Mouse (Mus musculus) liver, embryonic 12.5 days (tissue): Measurements from ENCODE around the gene Pcbp1. TPM values are rescaled to one million over a fixed set of nuclear protein-coding genes. Genes with fewer than 3 reads are reported as not detected.

Experiments used
- ATAC-seq: fragments of 200-750 bp; cut with Nextera tagmentation; 2 replicates; pipeline ENCODE4 v1.8.0; 2017; ENCODE audit warnings: moderate number of reproducible peaks, mild to moderate bottlenecking, moderate library complexity
- H3K27ac ChIP-seq: fragments of 300-500 bp; sonication (generic); 2 replicates; pipeline ENCODE4 v1.5.1; 2016; ENCODE audit warnings: mild to moderate bottlenecking
- H3K27me3 ChIP-seq: fragments of 300-500 bp; sonication (generic); replicated peaks from 2 replicates; pipeline ENCODE4 v1.6.1; 2016; ENCODE audit warnings: mild to moderate bottlenecking, moderate library complexity
- H3K36me3 ChIP-seq: fragments of 300-500 bp; sonication (generic); 2 replicates; pipeline ENCODE4 v1.6.1; 2016; ENCODE audit warnings: mild to moderate bottlenecking, moderate library complexity
- H3K4me1 ChIP-seq: fragments of 300-500 bp; sonication (generic); 2 replicates; pipeline ENCODE4 v1.6.1; 2016
- H3K4me2 ChIP-seq: fragments of 300-500 bp; sonication (generic); 2 replicates; pipeline ENCODE4 v1.6.1; 2016; ENCODE audit warnings: mild to moderate bottlenecking, moderate library complexity
- H3K4me3 ChIP-seq: fragments of 300-500 bp; sonication (generic); 2 replicates; pipeline ENCODE4 v1.5.1; 2016; ENCODE audit warnings: mild to moderate bottlenecking, moderate library complexity
- H3K9ac ChIP-seq: fragments of 300-500 bp; sonication (generic); 2 replicates; pipeline ENCODE4 v1.6.1; 2016; ENCODE audit warnings: mild to moderate bottlenecking, moderate library complexity
- H3K9me3 ChIP-seq: fragments of 300-500 bp; sonication (generic); replicated peaks from 2 replicates; pipeline ENCODE4 v1.6.1; 2016; ENCODE audit warnings: mild to moderate bottlenecking, moderate library complexity
- WGBS: fragments of 180-500 bp; shearing (Covaris S2); methylation state at CpG from one replicate; pipeline ENCODE4 v1.1.7; 2016; ENCODE audit not compliant: insufficient replicate concordance; 5-methylcytosine and 5-hydroxymethylcytosine counted together
- polyA plus RNA-seq: library from polyadenylated mRNA; unstranded; fragments of >200 nt; fragmentation: Nextera tagmentation; extraction: Ambion mirVana; gene quantifications from 2 replicates; pipeline ENCODE4 v1.2.1, GENCODE M21; 2016

Gene Pcbp1
- polyA plus RNA-seq, 1 experiment from 2014 or later, result 465 TPM

DNA sequence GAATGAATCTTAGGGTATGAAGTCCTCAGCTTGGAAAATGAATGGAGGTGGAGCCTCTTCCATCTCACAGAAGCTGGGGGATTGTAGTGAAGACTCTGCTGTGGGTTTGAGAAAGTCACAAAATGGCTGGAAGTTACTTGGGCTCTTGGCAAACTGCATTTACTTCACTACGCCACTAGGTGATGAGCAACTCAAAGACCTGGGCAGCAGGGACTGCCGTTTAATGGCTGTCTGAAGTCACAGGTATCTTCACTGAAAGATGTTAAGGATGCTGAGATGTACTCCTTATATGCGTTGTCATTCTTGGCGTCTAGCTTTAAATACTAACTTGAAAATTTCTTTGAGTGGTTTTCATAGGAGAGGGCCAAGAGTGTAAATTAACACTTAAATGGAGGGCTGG is 19.1 kb upstream of the Pcbp1 start:
- H3K27me3 ChIP-seq, result no peaks in the 10 kb centered on the region
- no peak overlapping the region for H3K27ac ChIP-seq
- no peaks in the 10 kb centered on the region for H3K9me3 ChIP-seq
- no peak for ATAC-seq
- H3K4me1 ChIP-seq, result peaks cover 34% of the 10 kb centered on the region
- no peak overlapping the region for H3K4me3 ChIP-seq
- H3K4me2 ChIP-seq, result no peak overlapping the region
- no peak overlapping the region for H3K9ac ChIP-seq
- peaks cover 64% of the 10 kb centered on the region for H3K36me3 ChIP-seq
- 58% methylated on average over 4 of the region's 4 CpGs for WGBS

DNA sequence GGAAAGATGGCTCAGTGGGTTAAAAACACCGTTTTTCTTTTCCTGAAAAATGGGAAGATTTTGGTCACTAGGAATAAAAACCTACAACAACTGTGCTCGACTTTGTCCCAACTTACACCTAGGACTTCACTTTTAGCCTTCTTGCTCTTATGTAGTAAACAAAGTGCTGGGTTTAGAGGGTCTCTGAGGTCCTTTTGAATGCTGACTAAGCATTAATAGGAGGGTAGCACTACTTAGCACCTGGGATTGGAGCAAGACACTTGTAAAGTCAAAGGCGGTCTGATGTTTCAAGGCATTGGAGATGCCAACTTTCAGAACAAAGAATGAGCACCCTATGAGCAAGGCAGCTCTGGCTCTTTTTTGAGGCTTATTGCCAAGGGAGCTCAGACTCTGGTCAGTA is 17.7 kb upstream of the Pcbp1 start:
- no peak for ATAC-seq
- Histone ChIP-seq H3K9me3 (no peaks in the 10 kb centered on the region), H3K36me3 (peaks cover 58% of the 10 kb centered on the region), H3K4me3 (no peak overlapping the region), H3K4me1 (peaks cover 30% of the 10 kb centered on the region), H3K27me3 (no peaks in the 10 kb centered on the region), H3K27ac (peak overlapping the region; percentile 36; the same call in 1 of the 2 replicates), H3K9ac (no peak overlapping the region), H3K4me2 (no peak overlapping the region)
- 85% methylated on average over 3 of the region's 3 CpGs for WGBS

GRCm38 (mm10) chr6:86543060-86543459 is 16.9 kb upstream of the Pcbp1 start:
- H3K27me3 ChIP-seq, result no peaks in the 10 kb centered on the region
- H3K36me3 ChIP-seq, result peaks cover 60% of the 10 kb centered on the region
- ATAC-seq, result no peak
- no peak overlapping the region for H3K27ac ChIP-seq
- H3K9me3 ChIP-seq, result no peaks in the 10 kb centered on the region
- H3K4me1 ChIP-seq, result peaks cover 22% of the 10 kb centered on the region
- WGBS, result 92% methylated on average over 13 of the region's 13 CpGs
- no peak overlapping the region for H3K9ac ChIP-seq
- H3K4me3 ChIP-seq, result no peak overlapping the region
- H3K4me2 ChIP-seq, result no peak overlapping the region

GRCm38 (mm10) chr6:86541650-86542049 is 15.5 kb upstream of the Pcbp1 start:
- no peaks in the 10 kb centered on the region for H3K9me3 ChIP-seq
- peaks cover 65% of the 10 kb centered on the region for H3K36me3 ChIP-seq
- no peak overlapping the region for H3K27ac ChIP-seq
- peaks cover 8% of the 10 kb centered on the region for H3K4me1 ChIP-seq
- H3K9ac ChIP-seq, result no peak overlapping the region
- H3K27me3 ChIP-seq, result no peaks in the 10 kb centered on the region
- H3K4me3 ChIP-seq, result no peak overlapping the region
- 72% methylated on average over 2 of the region's 2 CpGs for WGBS
- ATAC-seq, result no peak
- no peak overlapping the region for H3K4me2 ChIP-seq

GRCm38 (mm10) chr6:86528451-86528785 is 2.3 kb upstream of the Pcbp1 start:
- Histone ChIP-seq H3K36me3 (peaks cover 50% of the 10 kb centered on the region), H3K9me3 (no peaks in the 10 kb centered on the region), H3K9ac (no peak overlapping the region), H3K4me1 (peaks cover 18% of the 10 kb centered on the region), H3K4me2 (peak overlapping the region; percentile 42), H3K4me3 (no peak overlapping the region), H3K27me3 (no peaks in the 10 kb centered on the region), H3K27ac (no peak overlapping the region)
- no peak for ATAC-seq
- WGBS, result 68% methylated on average over 1 of the region's 1 CpGs

- Histone ChIP-seq H3K4me3 (peak overlapping the region; percentile 90), H3K36me3 (peaks cover 50% of the 10 kb centered on the region), H3K27me3 (no peaks in the 10 kb centered on the region), H3K9me3 (no peaks in the 10 kb centered on the region), H3K4me2 (peak overlapping the region; percentile 95), H3K27ac (peak overlapping the region; percentile 99), H3K9ac (peak overlapping the region; percentile 96), H3K4me1 (peaks cover 23% of the 10 kb centered on the region)
- WGBS, result 49% methylated on average over 1 of the region's 4 CpGs
- ATAC-seq, result no peak
These were observed 1.8 kb upstream of the Pcbp1 start for GRCm38 (mm10) chr6:86527766-86528450.

- Histone ChIP-seq H3K9ac (peak overlapping the region; percentile 96), H3K36me3 (peaks cover 51% of the 10 kb centered on the region), H3K27ac (peak overlapping the region; percentile 99), H3K4me2 (peak overlapping the region; percentile 95), H3K27me3 (no peaks in the 10 kb centered on the region), H3K9me3 (no peaks in the 10 kb centered on the region), H3K4me1 (peaks cover 30% of the 10 kb centered on the region), H3K4me3 (peak overlapping the region; percentile 90)
- peak; percentile 59 for ATAC-seq
- 4% methylated on average over 49 of the region's 49 CpGs for WGBS
These were observed 1.0 kb upstream of the Pcbp1 start for GRCm38 (mm10) chr6:86526961-86527740.

- Histone ChIP-seq H3K9me3 (no peaks in the 10 kb centered on the region), H3K36me3 (peaks cover 49% of the 10 kb centered on the region), H3K9ac (peak overlapping the region; percentile 96), H3K4me2 (peak overlapping the region; percentile 95), H3K27ac (peak overlapping the region; percentile 99), H3K4me1 (peaks cover 31% of the 10 kb centered on the region), H3K27me3 (no peaks in the 10 kb centered on the region), H3K4me3 (peak overlapping the region; percentile 90)
- peak; percentile 21 for ATAC-seq
- WGBS, result 0% methylated on average over 36 of the region's 36 CpGs
These were observed 482 bp downstream of the Pcbp1 start for GRCm38 (mm10) chr6:86525646-86526031.

GRCm38 (mm10) chr6:86524879-86525645 is 1.1 kb downstream of the Pcbp1 start:
- H3K36me3 ChIP-seq, result peaks cover 43% of the 10 kb centered on the region
- peak overlapping the region; percentile 90 for H3K4me3 ChIP-seq
- H3K4me1 ChIP-seq, result peaks cover 31% of the 10 kb centered on the region
- peak; percentile 75 for ATAC-seq
- H3K27me3 ChIP-seq, result no peaks in the 10 kb centered on the region
- H3K9me3 ChIP-seq, result no peaks in the 10 kb centered on the region
- H3K4me2 ChIP-seq, result peak overlapping the region; percentile 95
- WGBS, result under 1% methylated on average over 51 of the region's 51 CpGs
- peak overlapping the region; percentile 96 for H3K9ac ChIP-seq
- H3K27ac ChIP-seq, result peak overlapping the region; percentile 99

- no peak for ATAC-seq
- Histone ChIP-seq H3K4me2 (peak overlapping the region; percentile 95), H3K4me3 (peak overlapping the region; percentile 90), H3K9me3 (no peaks in the 10 kb centered on the region), H3K27ac (peak overlapping the region; percentile 82), H3K4me1 (peaks cover 31% of the 10 kb centered on the region), H3K36me3 (peaks cover 39% of the 10 kb centered on the region), H3K27me3 (no peaks in the 10 kb centered on the region), H3K9ac (peak overlapping the region; percentile 96)
- WGBS, result 1% methylated on average over 15 of the region's 15 CpGs
These were observed 2.2 kb downstream of the Pcbp1 start for GRCm38 (mm10) chr6:86523755-86524434.

DNA sequence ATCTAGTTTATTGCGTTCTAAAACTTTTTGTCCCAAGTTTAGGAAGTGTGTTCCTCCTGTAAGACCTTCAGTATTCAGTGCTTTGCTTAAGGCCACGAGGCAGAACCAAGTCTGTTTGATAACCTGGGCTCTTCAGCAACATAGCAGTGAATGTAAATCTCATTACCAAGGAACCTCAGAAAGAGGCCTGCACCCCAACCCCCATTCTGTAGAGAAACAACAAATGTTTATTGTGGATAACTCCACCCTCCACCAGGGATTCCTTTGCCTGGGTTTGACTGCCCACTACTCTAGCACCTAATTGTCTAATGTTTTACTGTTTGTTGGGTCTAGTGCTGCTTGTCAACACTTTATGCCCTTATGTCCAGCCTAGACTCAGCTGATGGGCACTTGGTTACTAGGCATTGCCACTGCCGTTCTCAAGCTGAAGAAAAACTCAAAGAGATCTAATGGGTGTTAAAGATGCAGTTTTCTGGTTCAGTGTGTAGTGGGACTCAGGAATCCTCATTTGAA is 2.8 kb downstream of the Pcbp1 start:
- Histone ChIP-seq H3K4me2 (peak overlapping the region; percentile 95), H3K4me1 (peaks cover 29% of the 10 kb centered on the region), H3K27ac (peak overlapping the region; percentile 82), H3K36me3 (peaks cover 39% of the 10 kb centered on the region), H3K9ac (peak overlapping the region; percentile 96), H3K4me3 (peak overlapping the region; percentile 90), H3K9me3 (no peaks in the 10 kb centered on the region), H3K27me3 (no peaks in the 10 kb centered on the region)
- no peak for ATAC-seq
- WGBS, result 36% methylated on average over 3 of the region's 3 CpGs
